Mouse (Mus musculus): ENCODE measurements around the gene Stt3a.

Gene Stt3a

GRCm38 (mm10) chr9:36767203-36768143 lies at the start of gene Stt3a:
TSS of gene Stt3a (minus strand) at chr9:36767679.
- peak; percentile 95 for DNase-seq (ENCODE audit: low spot score)

- no peak for DNase-seq (ENCODE audit: low spot score)
These were observed 47.0 kb upstream of the Stt3a start for GRCm38 (mm10) chr9:36814486-36814885.

GRCm38 (mm10) chr9:36808126-36808785 lies 40.8 kb upstream of the Stt3a start:
- DNase-seq (ENCODE audit: low spot score), result no peak

GRCm38 (mm10) chr9:36805256-36805975 lies 37.9 kb upstream of the Stt3a start:
- DNase-seq (ENCODE audit: low spot score), result no peak

GRCm38 (mm10) chr9:36803926-36804325 lies 36.4 kb upstream of the Stt3a start:
- no peak for DNase-seq (ENCODE audit: low spot score)

- no peak for DNase-seq (ENCODE audit: low spot score)
These were observed 35.9 kb upstream of the Stt3a start for GRCm38 (mm10) chr9:36803386-36803785.

- DNase-seq (ENCODE audit: low spot score), result no peak
These were observed 35.5 kb upstream of the Stt3a start for GRCm38 (mm10) chr9:36802951-36803350.

GRCm38 (mm10) chr9:36801961-36802360 lies 34.5 kb upstream of the Stt3a start:
- DNase-seq (ENCODE audit: low spot score), result no peak

GRCm38 (mm10) chr9:36796781-36797555 lies 29.5 kb upstream of the Stt3a start, which contains the start of gene Ei24:
TSS of gene Ei24 (minus strand) at chr9:36797393.
- DNase-seq (ENCODE audit: low spot score), result peak; percentile 96

GRCm38 (mm10) chr9:36796224-36796623 lies 28.7 kb upstream of the Stt3a start:
- DNase-seq (ENCODE audit: low spot score), result no peak

GRCm38 (mm10) chr9:36795556-36795955 lies 28.1 kb upstream of the Stt3a start:
- DNase-seq (ENCODE audit: low spot score), result no peak

- DNase-seq (ENCODE audit: low spot score), result no peak
These were observed 27.0 kb upstream of the Stt3a start for GRCm38 (mm10) chr9:36794487-36794886.

- no peak for DNase-seq (ENCODE audit: low spot score)
These were observed 24.7 kb upstream of the Stt3a start for GRCm38 (mm10) chr9:36792191-36792590.

GRCm38 (mm10) chr9:36783921-36784320 lies 16.4 kb upstream of the Stt3a start:
- no peak for DNase-seq (ENCODE audit: low spot score)

GRCm38 (mm10) chr9:36769048-36769413 lies 1.6 kb upstream of the Stt3a start:
- no peak for DNase-seq (ENCODE audit: low spot score)

- peak; percentile 61 for DNase-seq (ENCODE audit: low spot score)
These were observed 923 bp upstream of the Stt3a start for GRCm38 (mm10) chr9:36768156-36769047.

GRCm38 (mm10) chr9:36764378-36764777 lies 3.1 kb downstream of the Stt3a start:
- no peak for DNase-seq (ENCODE audit: low spot score)

- no peak for DNase-seq (ENCODE audit: low spot score)
These were observed 40.3 kb downstream of the Stt3a start, which contains the start of gene Chek1 for GRCm38 (mm10) chr9:36727034-36727755. TSS of gene Chek1 (minus strand) at chr9:36727065.

GRCm38 (mm10) chr9:36726131-36727033 lies 41.1 kb downstream of the Stt3a start:
- peak; percentile 90 for DNase-seq (ENCODE audit: low spot score)

Data from ovary, postnatal 36 days (tissue).